Mouse (Mus musculus) heart, postnatal 0 days (tissue): ENCODE measurements around the gene Tmco1.
A peak's percentile ranks its signal among the peaks of the same experiment; 100 is the strongest.

ENCODE experiments used
- CTCF ChIP-seq: IDR thresholded peaks from 2 replicates; pipeline ENCODE4 v1.5.1; 2016; ENCODE audit warnings: antibody characterized with exemption, control low read depth, low read depth
- EP300 ChIP-seq: IDR thresholded peaks from 2 replicates; pipeline ENCODE4 v1.6.1; 2016; ENCODE audit warnings: antibody characterized with exemption, low read depth

DNA sequence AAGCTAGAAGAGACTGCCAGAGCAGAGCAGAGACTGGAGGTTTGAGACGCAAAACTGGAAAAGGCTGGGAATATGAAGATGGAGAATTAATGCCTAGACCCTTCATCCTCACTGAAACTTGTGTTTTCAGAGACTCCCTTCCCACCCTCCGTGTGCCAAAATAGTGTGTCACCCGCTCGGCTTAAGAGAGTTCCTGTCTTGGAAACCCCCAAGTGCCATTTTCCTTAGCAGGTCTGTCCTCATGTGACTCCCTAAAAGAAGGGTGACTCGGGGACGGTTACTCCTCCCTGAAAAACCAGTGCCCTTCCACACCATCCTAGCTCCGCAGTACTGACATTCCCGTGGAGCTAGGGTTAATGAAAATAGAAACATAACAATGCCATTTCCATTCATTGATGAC lies 22.8 kb upstream of the Tmco1 start:
- TF ChIP-seq CTCF, result no peak
- 0 out of 2 replicates have a peak, but pooled peaks have one; percentile 2 for TF ChIP-seq EP300
